Mouse (Mus musculus): ENCODE measurements around the gene Lenep.

Lenep gene

GRCm38 (mm10) chr3:89378394-89379067 lies 24.1 kb downstream of the Lenep start:
- peak; percentile 61 to 72 for DNase-seq (ENCODE audit: low spot score in 2 of 2)

GRCm38 (mm10) chr3:89377831-89378230 lies 24.8 kb downstream of the Lenep start:
- DNase-seq (ENCODE audit: low spot score in 2 of 2) = no peak

GRCm38 (mm10) chr3:89373581-89374231 lies 28.9 kb downstream of the Lenep start:
- DNase-seq (ENCODE audit: low spot score in 2 of 2) = no peak

- no peak for DNase-seq (ENCODE audit: low spot score in 2 of 2)
Observed at GRCm38 (mm10) chr3:89367338-89367737, 35.3 kb downstream of the Lenep start.

- no peak for DNase-seq (ENCODE audit: low spot score in 2 of 2)
Observed at GRCm38 (mm10) chr3:89365486-89366414, 36.8 kb downstream of the Lenep start.

- DNase-seq (ENCODE audit: low spot score in 2 of 2) = no peak
Observed at GRCm38 (mm10) chr3:89365153-89365485, 37.5 kb downstream of the Lenep start, which contains the start of gene Dcst1. TSS of gene Dcst1 (minus strand) at chr3:89365253.

GRCm38 (mm10) chr3:89364631-89365030 lies 38.0 kb downstream of the Lenep start:
- no peak for DNase-seq (ENCODE audit: low spot score in 2 of 2)

- no peak for DNase-seq (ENCODE audit: low spot score in 2 of 2)
Observed at GRCm38 (mm10) chr3:89361675-89362074, 40.9 kb downstream of the Lenep start, which contains the start of gene Dcst2. TSS of gene Dcst2 (plus strand) at chr3:89361975.

- DNase-seq (ENCODE audit: low spot score in 2 of 2) = no peak
Observed at GRCm38 (mm10) chr3:89360237-89360636, 42.4 kb downstream of the Lenep start.

GRCm38 (mm10) chr3:89359630-89360029 lies 43.0 kb downstream of the Lenep start:
- no peak for DNase-seq (ENCODE audit: low spot score in 2 of 2)

GRCm38 (mm10) chr3:89356029-89356428 lies 46.6 kb downstream of the Lenep start:
- no peak for DNase-seq (ENCODE audit: low spot score in 2 of 2)

- no peak for DNase-seq (ENCODE audit: low spot score in 2 of 2)
Observed at GRCm38 (mm10) chr3:89355512-89355902, 47.1 kb downstream of the Lenep start.

- DNase-seq (ENCODE audit: low spot score in 2 of 2) = peak; percentile 68 to 86
Observed at GRCm38 (mm10) chr3:89354816-89355511, 47.6 kb downstream of the Lenep start.

- DNase-seq (ENCODE audit: low spot score in 2 of 2) = no peak
Observed at GRCm38 (mm10) chr3:89351271-89351670, 51.3 kb downstream of the Lenep start.
